Mouse (Mus musculus) thymus, adult 18-20 months (tissue): ENCODE measurements around the gene Adamts8.

Experiments used
- DNase-seq, 2 experiments: peaks; one replicate each; pipeline ENCODE4 v3.0.0; 2022; ENCODE audit warnings: mixed read lengths in 2 of 2

The Adamts8 gene

GRCm38 (mm10) chr9:30922197-30922894, 20.0 kb upstream of the Adamts8 start, which contains the start of gene Adamts15:
TSS of gene Adamts15 (minus strand) at chr9:30922452.
- DNase-seq, result no peak

GRCm38 (mm10) chr9:30928759-30929158, 13.6 kb upstream of the Adamts8 start:
- DNase-seq, result no peak

- DNase-seq, result no peak
These were observed 10.0 kb upstream of the Adamts8 start for GRCm38 (mm10) chr9:30932346-30932745.

GRCm38 (mm10) chr9:30934827-30935226, 7.5 kb upstream of the Adamts8 start:
- no peak for DNase-seq

- DNase-seq, result no peak
These were observed 5.5 kb upstream of the Adamts8 start for GRCm38 (mm10) chr9:30936674-30937438.

GRCm38 (mm10) chr9:30940328-30940727, 2.0 kb upstream of the Adamts8 start:
- peak; percentile 10 to 20 for DNase-seq

GRCm38 (mm10) chr9:30943341-30943740, 979 bp downstream of the Adamts8 start:
- DNase-seq, result no peak

GRCm38 (mm10) chr9:30944234-30944633, 1.9 kb downstream of the Adamts8 start:
- no peak for DNase-seq

- DNase-seq, result no peak
These were observed 2.9 kb downstream of the Adamts8 start for GRCm38 (mm10) chr9:30945276-30945675.

GRCm38 (mm10) chr9:30949422-30949821, 7.1 kb downstream of the Adamts8 start:
- no peak for DNase-seq

- no peak for DNase-seq
These were observed 7.6 kb downstream of the Adamts8 start for GRCm38 (mm10) chr9:30949971-30950370.

- DNase-seq, result no peak
These were observed 8.2 kb downstream of the Adamts8 start for GRCm38 (mm10) chr9:30950592-30950991.

GRCm38 (mm10) chr9:30951461-30951860, 9.1 kb downstream of the Adamts8 start:
- DNase-seq, result no peak

GRCm38 (mm10) chr9:30953287-30953686, 10.9 kb downstream of the Adamts8 start:
- DNase-seq, result no peak

- no peak for DNase-seq
These were observed 12.9 kb downstream of the Adamts8 start for GRCm38 (mm10) chr9:30955246-30955645.

- DNase-seq, result no peak
These were observed 21.4 kb downstream of the Adamts8 start for GRCm38 (mm10) chr9:30963780-30964179.

GRCm38 (mm10) chr9:30964685-30965084, 22.3 kb downstream of the Adamts8 start:
- DNase-seq, result no peak

- no peak for DNase-seq
These were observed 24.5 kb downstream of the Adamts8 start for GRCm38 (mm10) chr9:30966881-30967280.

GRCm38 (mm10) chr9:30968130-30968529, 25.8 kb downstream of the Adamts8 start:
- no peak for DNase-seq

GRCm38 (mm10) chr9:30970001-30970400, 27.6 kb downstream of the Adamts8 start:
- no peak for DNase-seq

- DNase-seq, result no peak
These were observed 29.6 kb downstream of the Adamts8 start for GRCm38 (mm10) chr9:30971967-30972366.

GRCm38 (mm10) chr9:30976339-30977023, 34.1 kb downstream of the Adamts8 start:
- DNase-seq, result no peak

- no peak for DNase-seq
These were observed 38.1 kb downstream of the Adamts8 start for GRCm38 (mm10) chr9:30980467-30980866.

- no peak for DNase-seq
These were observed 43.4 kb downstream of the Adamts8 start for GRCm38 (mm10) chr9:30985782-30986181.
